Mouse (Mus musculus) layer of hippocampus, adult 9-11 months (tissue): ENCODE measurements at regions not wholly inside any gene's neighbourhood (a gene's known extent, or its start where the extent isn't known, plus 50 kb on each side); places are given as distances from the start of the nearest gene placed in this dataset.
A peak's percentile ranks its signal among the peaks of the same experiment; 100 is the strongest.

Source experiments
- DNase-seq: peaks from one replicate; pipeline ENCODE4 v3.0.0; 2022

DNA sequence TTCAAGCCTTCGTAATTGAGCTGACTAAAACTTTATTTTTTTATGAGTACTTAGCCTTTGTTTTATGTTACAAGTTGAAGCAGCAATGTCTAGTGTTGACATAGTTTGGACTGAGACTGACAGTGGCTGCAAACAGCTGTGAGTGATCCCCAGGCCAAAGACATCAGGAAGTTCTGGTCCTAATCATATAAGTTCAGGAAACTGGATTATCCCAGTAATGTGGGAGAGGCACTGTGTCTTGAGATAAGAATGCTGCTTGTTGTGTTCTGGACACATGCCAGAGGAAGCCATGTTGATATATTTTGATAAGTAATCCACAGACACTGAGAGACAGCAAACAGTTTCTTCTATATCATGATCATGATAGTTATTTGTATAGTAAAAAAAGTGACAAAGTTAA is 153.4 kb downstream of the Lrriq3 start:
- no peak for DNase-seq

- DNase-seq: no peak
These were observed 153.9 kb downstream of the Lrriq3 start for GRCm38 (mm10) chr3:155247124-155247523.

DNA sequence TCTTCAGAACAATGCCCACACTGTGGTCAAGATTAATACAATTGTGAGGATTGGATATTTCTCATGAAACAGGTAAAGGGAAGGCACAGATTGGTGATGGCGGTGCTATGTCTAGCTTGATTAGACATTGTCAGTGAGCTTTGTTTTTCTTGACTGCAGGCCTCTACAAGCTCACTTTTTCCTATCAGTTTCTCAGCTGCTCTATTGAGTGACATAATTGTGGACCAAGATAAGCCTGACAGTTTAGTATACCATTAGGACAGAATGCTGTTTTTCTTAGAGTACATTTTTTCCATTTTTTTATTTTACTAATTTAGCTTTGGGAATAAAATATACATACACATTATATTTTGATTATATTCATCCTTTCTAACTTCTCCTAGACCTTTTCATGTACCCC is 154.7 kb downstream of the Lrriq3 start:
- no peak for DNase-seq

GRCm38 (mm10) chr3:155250904-155251303 is 157.7 kb downstream of the Lrriq3 start:
- DNase-seq: no peak

DNA sequence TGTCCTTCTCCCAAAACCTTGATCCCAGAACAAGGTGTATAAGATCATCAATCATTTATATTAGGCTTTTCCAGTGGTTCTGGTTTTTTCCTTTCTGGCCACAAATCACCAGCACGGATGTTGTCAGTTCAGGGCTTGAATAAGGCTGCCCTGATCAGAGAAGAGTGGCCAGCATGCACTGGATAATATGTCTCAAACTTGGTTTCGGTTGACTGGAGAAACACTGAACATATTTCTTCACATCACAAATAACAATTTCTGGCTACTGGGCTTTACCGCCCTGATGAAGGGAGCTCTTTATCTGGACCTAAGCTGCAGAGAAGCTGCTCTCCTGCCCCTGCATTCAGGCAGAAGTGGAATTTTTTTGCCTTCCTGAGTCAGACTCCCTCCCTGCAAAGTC is 205.0 kb downstream of the Lrriq3 start:
- no peak for DNase-seq

- DNase-seq: no peak
These were observed 205.5 kb downstream of the Lrriq3 start for GRCm38 (mm10) chr3:155298724-155299123.

- DNase-seq: peak; percentile 9
These were observed 229.1 kb downstream of the Lrriq3 start for GRCm38 (mm10) chr3:155322322-155322721.

GRCm38 (mm10) chr3:155329701-155330100 is 236.5 kb downstream of the Lrriq3 start:
- DNase-seq: no peak

GRCm38 (mm10) chr3:155349185-155349584 is 256.0 kb downstream of the Lrriq3 start:
- DNase-seq: no peak

DNA sequence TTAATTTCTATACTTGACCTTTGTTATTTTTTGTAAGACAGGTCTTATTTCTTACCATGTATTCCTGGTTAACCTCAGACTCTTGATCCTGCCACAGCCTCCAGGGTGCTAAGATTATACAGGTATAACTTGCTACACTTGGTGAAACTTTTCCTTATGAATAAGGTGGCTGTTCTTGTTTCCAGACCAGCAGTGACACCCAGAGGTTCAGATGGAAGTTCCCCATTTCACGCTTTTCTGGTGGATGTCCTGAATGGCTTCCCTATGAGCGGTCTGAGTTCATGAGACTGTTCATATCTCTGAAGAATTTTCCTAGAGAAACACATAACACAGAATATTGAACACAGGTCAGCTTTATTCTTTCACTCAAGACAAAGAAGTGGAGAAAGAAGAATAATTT is 258.4 kb downstream of the Lrriq3 start:
- DNase-seq: no peak

DNA sequence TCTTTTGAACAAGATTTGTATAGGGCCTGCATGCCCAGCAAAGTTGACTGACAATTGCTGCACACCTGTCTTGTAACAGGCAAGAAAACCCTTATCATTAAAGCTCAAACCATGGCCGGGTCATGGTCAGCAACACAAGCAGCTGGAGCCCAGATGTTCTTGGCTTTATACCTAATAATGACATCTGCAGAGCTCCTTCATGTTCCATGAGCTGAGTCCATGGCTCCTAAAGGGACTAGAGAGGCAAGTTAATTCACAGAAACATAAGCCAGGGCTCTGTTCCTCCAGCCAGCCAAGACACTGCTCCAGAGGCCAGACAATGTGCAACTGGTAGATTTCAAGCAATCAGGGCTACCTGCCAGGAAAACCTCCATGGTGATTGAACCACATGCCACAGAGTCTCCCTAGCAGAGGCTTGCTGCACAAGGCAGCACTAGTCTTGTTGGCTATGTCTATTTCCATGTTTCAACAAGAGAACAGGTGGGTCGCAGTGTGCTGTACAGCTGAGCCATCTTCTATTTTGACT is 259.1 kb downstream of the Lrriq3 start:
- peak; percentile 5 for DNase-seq

DNA sequence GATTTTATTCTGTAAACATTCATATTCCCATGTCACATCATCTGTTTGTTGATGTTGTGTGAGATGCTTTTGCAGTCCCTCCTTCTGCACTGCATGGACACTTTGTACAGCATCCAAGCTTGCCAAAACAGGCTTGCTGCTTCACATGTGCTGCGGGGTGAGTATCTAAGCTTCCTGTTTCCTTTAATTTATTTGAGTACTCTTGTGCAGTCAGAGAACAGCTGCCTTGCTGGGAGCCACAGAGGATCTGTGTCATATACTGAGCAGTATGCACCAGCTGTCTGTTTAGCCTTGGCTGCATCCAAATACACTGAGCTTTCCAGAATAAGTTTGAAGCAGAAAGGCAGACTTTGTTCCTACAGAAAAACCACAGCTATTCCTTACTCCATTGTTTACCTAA is 267.2 kb downstream of the Lrriq3 start:
- DNase-seq: peak; percentile 53

GRCm38 (mm10) chr3:155370716-155371115 is 277.5 kb downstream of the Lrriq3 start:
- DNase-seq: no peak

GRCm38 (mm10) chr3:155373591-155373990 is 280.4 kb downstream of the Lrriq3 start:
- no peak for DNase-seq

DNA sequence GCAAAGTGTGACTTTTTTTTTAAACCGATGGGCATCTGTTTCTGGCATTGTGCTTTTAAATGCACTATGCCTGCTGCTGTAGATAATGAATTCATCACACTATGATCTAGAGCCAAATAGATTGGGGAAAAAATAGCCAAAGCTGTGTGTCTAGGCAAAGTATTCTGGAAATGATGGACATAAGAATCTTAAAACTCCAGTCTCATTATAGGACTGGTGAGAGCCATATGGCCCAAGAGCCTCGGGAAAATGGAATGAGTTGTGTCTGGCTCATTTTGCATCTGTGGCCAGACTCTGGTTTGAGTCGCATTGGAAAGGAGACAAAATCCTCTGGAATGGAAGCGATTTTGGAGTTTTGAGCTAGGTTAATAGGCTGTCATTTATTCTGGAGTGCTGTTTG is 288.7 kb downstream of the Lrriq3 start:
- peak; percentile 15 for DNase-seq

GRCm38 (mm10) chr3:155382817-155383216 is 289.6 kb downstream of the Lrriq3 start:
- no peak for DNase-seq

DNA sequence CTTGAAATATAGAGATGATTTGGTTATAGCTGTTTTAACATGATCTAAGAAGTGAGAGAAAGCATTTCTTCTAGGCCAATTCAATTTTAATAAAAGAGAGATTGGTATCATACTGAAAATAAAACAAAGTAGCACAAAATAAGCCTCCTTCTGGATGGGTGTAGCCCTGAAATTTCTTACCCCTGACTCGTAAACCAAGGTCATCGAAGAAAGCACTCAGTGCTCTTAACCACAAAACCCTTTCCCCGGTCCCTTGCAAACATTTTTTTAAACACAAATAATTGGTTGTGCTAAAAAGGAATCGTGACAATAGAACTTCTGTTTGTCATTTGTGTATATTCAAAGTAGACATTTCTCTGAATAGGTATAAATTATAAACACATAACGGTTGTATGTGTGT is 297.4 kb downstream of the Lrriq3 start:
- DNase-seq: no peak

- DNase-seq: no peak
These were observed 302.9 kb downstream of the Lrriq3 start for GRCm38 (mm10) chr3:155396134-155396533.

- DNase-seq: no peak
These were observed 308.5 kb downstream of the Lrriq3 start for GRCm38 (mm10) chr3:155401763-155402162.

DNA sequence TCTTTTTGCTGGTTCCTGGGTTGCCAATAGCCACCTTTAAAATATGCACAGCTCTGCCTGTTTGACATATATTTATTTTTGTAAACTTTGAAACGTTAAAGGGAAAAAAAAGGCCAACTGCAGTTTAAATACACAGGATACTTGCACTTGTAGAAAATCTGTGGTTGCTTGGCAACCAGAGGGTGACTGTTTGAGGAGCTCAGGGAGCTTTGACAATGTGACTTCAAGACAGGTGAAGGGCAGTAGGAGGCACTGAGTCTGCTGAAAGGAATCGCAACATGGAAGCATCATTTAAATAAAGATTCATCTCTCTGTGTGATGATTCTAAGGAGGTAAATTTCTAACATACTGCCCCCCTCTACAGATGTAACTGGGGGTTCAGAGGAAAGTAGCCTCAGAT is 315.7 kb downstream of the Lrriq3 start:
- no peak for DNase-seq

- no peak for DNase-seq
These were observed 316.1 kb downstream of the Lrriq3 start for GRCm38 (mm10) chr3:155409371-155409770.

DNA sequence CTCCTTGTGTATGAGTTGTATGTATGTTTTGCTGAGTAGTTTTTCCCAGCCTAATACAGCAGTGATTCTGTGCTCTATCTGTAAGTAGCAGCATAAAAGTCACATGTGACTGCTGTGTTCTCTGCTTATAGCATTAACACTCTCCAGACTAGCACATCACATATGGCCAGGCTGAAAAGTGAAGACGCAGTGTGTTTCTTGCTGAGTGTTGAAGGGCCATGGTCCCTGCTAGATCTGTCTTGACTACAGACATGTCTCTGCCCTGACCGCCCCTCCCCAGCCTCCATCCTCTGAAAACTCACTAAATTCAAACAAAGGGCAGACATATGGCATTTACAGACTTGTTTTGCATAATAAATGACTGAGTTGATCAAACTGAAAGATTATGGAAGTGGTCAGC is 316.6 kb downstream of the Lrriq3 start:
- DNase-seq: no peak

DNA sequence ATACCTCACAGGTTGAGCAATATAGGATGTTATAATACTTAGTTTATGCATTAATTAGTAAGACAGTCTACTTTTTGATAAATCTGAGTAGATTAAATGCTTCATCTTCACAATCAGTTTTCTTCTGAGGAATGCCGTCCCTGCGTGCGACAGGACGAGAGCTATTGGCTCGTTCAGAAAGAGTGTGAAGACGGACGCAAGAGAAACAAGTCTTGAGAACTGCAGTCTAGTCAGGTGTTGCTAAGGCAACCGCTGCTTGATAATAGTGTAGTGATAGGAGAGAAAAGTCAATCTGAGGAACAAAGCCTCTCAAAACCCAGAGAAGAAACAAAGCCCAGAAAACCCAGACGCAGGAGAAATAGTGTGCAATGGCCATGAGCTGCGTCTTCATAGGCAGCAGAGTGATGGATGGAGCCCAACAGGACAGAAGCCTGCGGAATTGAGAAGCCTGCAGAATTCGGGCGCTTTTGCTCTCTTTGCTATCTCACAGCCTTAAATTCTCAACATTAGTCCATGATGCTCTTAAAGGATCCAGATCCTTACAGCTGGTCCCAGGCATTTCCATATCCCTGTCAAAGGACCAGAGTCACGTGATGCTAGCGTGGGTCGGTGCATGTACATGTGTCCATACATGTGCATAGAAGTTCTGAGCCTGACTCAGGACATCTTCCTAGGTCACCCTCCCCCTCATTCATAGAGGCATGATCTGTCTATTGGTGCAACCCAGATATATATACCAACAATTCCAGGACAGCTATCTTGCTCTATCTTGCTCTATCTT is 366.7 kb downstream of the Lrriq3 start:
- DNase-seq: no peak

DNA sequence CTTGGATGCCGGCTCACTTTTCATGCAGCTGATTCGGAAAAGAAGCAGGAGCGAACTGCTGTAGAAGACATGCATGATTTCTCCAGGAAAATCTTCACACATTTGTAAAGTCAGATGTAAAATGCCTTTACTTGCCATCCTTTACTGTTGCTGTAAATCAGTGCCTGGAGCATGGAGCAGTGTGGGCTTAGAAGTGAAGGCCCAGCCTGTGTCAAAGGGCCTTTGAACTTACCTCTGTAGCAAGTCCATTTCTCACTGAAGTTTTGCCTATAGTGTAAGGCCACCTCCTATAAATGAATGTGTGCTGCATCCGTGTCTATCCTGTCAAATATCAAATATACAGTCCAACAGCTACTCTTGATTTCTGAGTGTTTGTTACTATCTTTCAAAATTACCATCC is 368.9 kb downstream of the Lrriq3 start:
- DNase-seq: no peak

DNA sequence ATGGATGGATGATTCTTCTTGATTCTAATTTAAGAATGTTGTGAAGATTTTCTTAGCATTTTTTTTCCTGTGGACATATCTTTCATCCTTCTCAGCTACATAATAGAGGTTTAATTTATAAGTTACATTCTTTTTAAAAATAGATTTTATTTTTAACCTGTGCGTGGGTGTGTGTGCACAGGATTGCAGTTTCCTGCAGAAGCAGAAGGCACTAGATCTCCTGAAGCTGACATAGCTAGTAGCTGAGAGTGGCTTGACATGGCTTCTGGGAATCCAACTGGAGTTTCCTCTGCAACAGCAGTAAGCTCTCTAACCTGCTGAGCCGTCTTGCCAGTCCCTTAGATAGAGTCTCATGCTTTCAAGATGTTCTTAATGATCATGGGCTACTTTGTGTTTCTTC is 377.5 kb downstream of the Lrriq3 start:
- no peak for DNase-seq
